Mouse (Mus musculus): Measurements from ENCODE around the gene Sgta. TPM values are rescaled to one million over a fixed set of nuclear protein-coding genes. Genes with fewer than 3 reads are reported as not detected.

The Sgta gene
- polyA plus RNA-seq, 1 experiment from 2014 or later = 242 TPM

- Histone ChIP-seq H3K27ac (no peak overlapping the region), H3K4me3 (no peak overlapping the region), H3K4me2 (replicated peaks) (no peak overlapping the region), H3K36me3 (peaks cover 20% of the 10 kb centered on the region), H3K9me3 (no peaks in the 10 kb centered on the region), H3K4me1 (peaks cover 5% of the 10 kb centered on the region; the same call in 1 of the 2 replicates), H3K27me3 (peaks cover 29% of the 10 kb centered on the region), H3K9ac (no peak overlapping the region)
- no peak for ATAC-seq (ENCODE audit: insufficient number of reproducible peaks, insufficient read depth, low FRiP score, low TSS enrichment)
- 51% methylated on average over 4 of the region's 4 CpGs for WGBS
Observed at GRCm38 (mm10) chr10:81027331-81027730, 32.6 kb downstream of the Sgta start.

GRCm38 (mm10) chr10:81026857-81027256 is 33.1 kb downstream of the Sgta start:
- ATAC-seq (ENCODE audit: insufficient number of reproducible peaks, insufficient read depth, low FRiP score, low TSS enrichment) = no peak
- 94% methylated on average over 5 of the region's 5 CpGs for WGBS

GRCm38 (mm10) chr10:81025639-81026275 is 34.2 kb downstream of the Sgta start, which contains the start of gene Diras1:
Diras1 (minus strand) TSS chr10:81025662.
- Histone ChIP-seq H3K4me2 (replicated peaks) (peak within 1 kb of the TSS; percentile 56), H3K4me3 (peak within 1 kb of the TSS; percentile 30), H3K27me3 (peaks cover 44% of the 10 kb centered on the region), H3K9ac (peak within 1 kb of the TSS; percentile 37), H3K27ac (no peak within 1 kb of the TSS), H3K4me1 (peaks cover 5% of the 10 kb centered on the region; the same call in 1 of the 2 replicates), H3K9me3 (no peaks in the 10 kb centered on the region), H3K36me3 (peaks cover 6% of the 10 kb centered on the region; the same call in 1 of the 2 replicates)
- WGBS = 49% methylated on average over 12 of the region's 12 CpGs
- no peak for ATAC-seq (ENCODE audit: insufficient number of reproducible peaks, insufficient read depth, low FRiP score, low TSS enrichment)

More at GRCm38 (mm10) chr10:81026857-81027256, 33.1 kb downstream of the Sgta start:
- Histone ChIP-seq H3K9ac (no peak overlapping the region), H3K27ac (no peak overlapping the region), H3K4me2 (replicated peaks) (no peak overlapping the region), H3K4me3 (no peak overlapping the region), H3K9me3 (no peaks in the 10 kb centered on the region), H3K27me3 (peaks cover 34% of the 10 kb centered on the region), H3K4me1 (peaks cover 5% of the 10 kb centered on the region; the same call in 1 of the 2 replicates), H3K36me3 (peaks cover 17% of the 10 kb centered on the region)

- Histone ChIP-seq H3K4me3 (peak overlapping the region; percentile 30), H3K9me3 (no peaks in the 10 kb centered on the region), H3K4me2 (replicated peaks) (peak overlapping the region; percentile 56), H3K27ac (no peak overlapping the region), H3K9ac (peak overlapping the region; percentile 37), H3K4me1 (peaks cover 5% of the 10 kb centered on the region; the same call in 1 of the 2 replicates), H3K27me3 (peaks cover 45% of the 10 kb centered on the region), H3K36me3 (0 out of 2 replicates have a peak, but pooled peaks cover under 1% of the 10 kb centered on the region)
- 0 out of 2 replicates have a peak, but pooled peaks have one; percentile 7 for ATAC-seq (ENCODE audit: insufficient number of reproducible peaks, insufficient read depth, low FRiP score, low TSS enrichment)
- 2% methylated on average over 41 of the region's 43 CpGs for WGBS
Observed at GRCm38 (mm10) chr10:81025047-81025621, 34.8 kb downstream of the Sgta start.

- Histone ChIP-seq H3K4me3 (no peak overlapping the region), H3K36me3 (no peaks in the 10 kb centered on the region), H3K27me3 (peaks cover 45% of the 10 kb centered on the region), H3K9me3 (no peaks in the 10 kb centered on the region), H3K27ac (no peak overlapping the region), H3K9ac (no peak overlapping the region), H3K4me1 (peaks cover 5% of the 10 kb centered on the region; the same call in 1 of the 2 replicates), H3K4me2 (replicated peaks) (peak overlapping the region; percentile 56; the same call in 1 of the 2 replicates)
- WGBS = 78% methylated on average over 5 of the region's 5 CpGs
- ATAC-seq (ENCODE audit: insufficient number of reproducible peaks, insufficient read depth, low FRiP score, low TSS enrichment) = no peak
Observed at GRCm38 (mm10) chr10:81024346-81024937, 35.5 kb downstream of the Sgta start.

GRCm38 (mm10) chr10:81022744-81023143 is 37.2 kb downstream of the Sgta start:
- Histone ChIP-seq H3K27me3 (peaks cover 45% of the 10 kb centered on the region), H3K36me3 (no peaks in the 10 kb centered on the region), H3K9me3 (no peaks in the 10 kb centered on the region), H3K4me1 (peaks cover 5% of the 10 kb centered on the region; the same call in 1 of the 2 replicates), H3K4me3 (no peak overlapping the region), H3K27ac (no peak overlapping the region), H3K9ac (no peak overlapping the region), H3K4me2 (replicated peaks) (no peak overlapping the region)
- no peak for ATAC-seq (ENCODE audit: insufficient number of reproducible peaks, insufficient read depth, low FRiP score, low TSS enrichment)
- 64% methylated on average over 8 of the region's 8 CpGs for WGBS

GRCm38 (mm10) chr10:81021547-81022110 is 38.4 kb downstream of the Sgta start:
- H3K36me3 ChIP-seq = no peaks in the 10 kb centered on the region
- no peak overlapping the region for H3K9ac ChIP-seq
- peak overlapping the region; percentile 16 for H3K4me2 ChIP-seq (replicated peaks)
- no peak overlapping the region for H3K4me3 ChIP-seq
- H3K27me3 ChIP-seq = peaks cover 45% of the 10 kb centered on the region
- no peaks in the 10 kb centered on the region for H3K9me3 ChIP-seq
- peaks cover 5% of the 10 kb centered on the region; the same call in 1 of the 2 replicates for H3K4me1 ChIP-seq
- WGBS = 17% methylated on average over 26 of the region's 26 CpGs
- no peak for ATAC-seq (ENCODE audit: insufficient number of reproducible peaks, insufficient read depth, low FRiP score, low TSS enrichment)
- H3K27ac ChIP-seq = no peak overlapping the region

- no peak overlapping the region for H3K4me3 ChIP-seq
- no peak overlapping the region for H3K4me2 ChIP-seq (replicated peaks)
- ATAC-seq (ENCODE audit: insufficient number of reproducible peaks, insufficient read depth, low FRiP score, low TSS enrichment) = no peak
- no peak overlapping the region for H3K9ac ChIP-seq
- H3K36me3 ChIP-seq = no peaks in the 10 kb centered on the region
- no peaks in the 10 kb centered on the region for H3K9me3 ChIP-seq
- H3K4me1 ChIP-seq = peaks cover 3% of the 10 kb centered on the region; the same call in 1 of the 2 replicates
- WGBS = 53% methylated on average over 2 of the region's 2 CpGs
- H3K27ac ChIP-seq = no peak overlapping the region
- peaks cover 40% of the 10 kb centered on the region for H3K27me3 ChIP-seq
Observed at GRCm38 (mm10) chr10:81020207-81020606, 39.8 kb downstream of the Sgta start.

GRCm38 (mm10) chr10:81019687-81020086 is 40.3 kb downstream of the Sgta start:
- Histone ChIP-seq H3K9ac (no peak overlapping the region), H3K4me1 (no peaks in the 10 kb centered on the region), H3K4me2 (replicated peaks) (no peak overlapping the region), H3K36me3 (no peaks in the 10 kb centered on the region), H3K27ac (no peak overlapping the region), H3K27me3 (peaks cover 35% of the 10 kb centered on the region), H3K4me3 (no peak overlapping the region), H3K9me3 (no peaks in the 10 kb centered on the region)
- 76% methylated on average over 6 of the region's 6 CpGs for WGBS
- no peak for ATAC-seq (ENCODE audit: insufficient number of reproducible peaks, insufficient read depth, low FRiP score, low TSS enrichment)

- Histone ChIP-seq H3K4me1 (0 out of 2 replicates have a peak, but pooled peaks cover 6% of the 10 kb centered on the region), H3K27me3 (peaks cover 22% of the 10 kb centered on the region), H3K36me3 (no peaks in the 10 kb centered on the region), H3K4me3 (no peak overlapping the region), H3K4me2 (replicated peaks) (no peak overlapping the region), H3K27ac (no peak overlapping the region), H3K9ac (no peak overlapping the region), H3K9me3 (no peaks in the 10 kb centered on the region)
- 47% methylated on average over 10 of the region's 10 CpGs for WGBS
- ATAC-seq (ENCODE audit: insufficient number of reproducible peaks, insufficient read depth, low FRiP score, low TSS enrichment) = no peak
Observed at GRCm38 (mm10) chr10:81018326-81018725, 41.7 kb downstream of the Sgta start.

- WGBS = 3% methylated on average over 7 of the region's 7 CpGs
- H3K4me3 ChIP-seq = no peak overlapping the region
- ATAC-seq (ENCODE audit: insufficient number of reproducible peaks, insufficient read depth, low FRiP score, low TSS enrichment) = no peak
Observed at GRCm38 (mm10) chr10:81016645-81017044, 43.3 kb downstream of the Sgta start.

More at GRCm38 (mm10) chr10:81016645-81017044, 43.3 kb downstream of the Sgta start:
- H3K4me2 ChIP-seq (replicated peaks) = no peak overlapping the region
- no peak overlapping the region for H3K9ac ChIP-seq
- peaks cover 9% of the 10 kb centered on the region for H3K27me3 ChIP-seq
- 0 out of 2 replicates have a peak, but pooled peaks cover 6% of the 10 kb centered on the region for H3K4me1 ChIP-seq
- no peak overlapping the region for H3K27ac ChIP-seq
- H3K36me3 ChIP-seq = no peaks in the 10 kb centered on the region
- no peaks in the 10 kb centered on the region for H3K9me3 ChIP-seq
